Mouse (Mus musculus) heart, postnatal 25 days (tissue): Measurements from ENCODE around the gene Rpap3. TPM values are rescaled to one million over a fixed set of nuclear protein-coding genes. Genes with fewer than 3 reads are reported as not detected.
A peak's percentile ranks its signal among the peaks of the same experiment; 100 is the strongest.

Source experiments
- DNase-seq: peaks from one replicate; pipeline ENCODE4 v3.0.0; 2022; ENCODE audit warnings: low spot score
- intact Hi-C: fragments of 180-260 bp; cut with DNase I; formaldehyde crosslinking; loops from one replicate; pipeline ENCODE4 v1.15.1; 2025
- total RNA-seq, 2 experiments: library from RNA; stranded (reverse); gene quantifications; 2 replicates each; pipeline ENCODE4 v1.2.3; 2021

Rpap3 gene
- total RNA-seq = 10 to 100 TPM; 12.8 to 14.3 TPM

DNA sequence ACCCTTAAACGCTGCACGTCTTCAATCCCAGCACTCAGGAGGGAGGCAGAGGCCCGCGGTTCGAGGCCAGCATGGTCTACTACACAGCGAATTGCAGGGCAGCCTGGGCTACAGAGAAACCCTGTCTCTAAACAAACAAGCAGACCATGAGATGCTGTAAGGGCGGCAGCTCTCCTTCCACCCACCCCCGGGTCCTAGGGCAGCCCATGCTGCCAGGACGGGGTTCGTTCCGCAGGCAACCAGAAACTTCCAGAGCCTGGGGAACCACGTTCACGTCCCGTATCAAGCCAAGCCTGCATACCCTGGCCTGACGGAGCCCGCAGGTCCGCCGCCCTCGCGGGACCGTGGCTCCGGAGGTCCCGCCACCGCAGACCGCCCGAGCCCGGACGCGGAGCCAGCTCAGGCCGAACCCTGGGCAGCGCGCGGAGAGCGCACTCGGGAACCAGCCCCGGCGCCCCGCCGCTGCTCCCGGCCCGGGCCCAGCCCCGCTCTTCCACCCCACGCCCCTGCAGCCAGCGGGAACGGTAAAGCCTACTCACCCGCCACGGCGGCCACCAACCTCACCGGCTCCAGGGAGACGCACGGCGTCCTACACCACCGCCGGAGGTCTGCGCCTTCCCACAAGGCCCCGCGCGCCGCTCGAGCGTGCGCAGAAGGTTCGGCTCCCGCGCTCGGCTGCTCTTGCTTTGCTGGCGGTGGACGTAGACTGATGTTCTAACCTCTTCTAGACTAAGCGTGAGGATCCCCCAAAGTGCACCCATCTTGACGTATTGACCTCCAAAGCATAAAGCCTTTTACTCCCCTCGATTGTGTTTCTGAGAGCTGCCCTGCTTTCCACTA is at the start of gene Rpap3:
Rpap3 (minus strand) TSS at position 615 of the 840 bp plus-strand sequence.
- intact Hi-C loops = no loop called here
- DNase-seq = peak; percentile 65

DNA sequence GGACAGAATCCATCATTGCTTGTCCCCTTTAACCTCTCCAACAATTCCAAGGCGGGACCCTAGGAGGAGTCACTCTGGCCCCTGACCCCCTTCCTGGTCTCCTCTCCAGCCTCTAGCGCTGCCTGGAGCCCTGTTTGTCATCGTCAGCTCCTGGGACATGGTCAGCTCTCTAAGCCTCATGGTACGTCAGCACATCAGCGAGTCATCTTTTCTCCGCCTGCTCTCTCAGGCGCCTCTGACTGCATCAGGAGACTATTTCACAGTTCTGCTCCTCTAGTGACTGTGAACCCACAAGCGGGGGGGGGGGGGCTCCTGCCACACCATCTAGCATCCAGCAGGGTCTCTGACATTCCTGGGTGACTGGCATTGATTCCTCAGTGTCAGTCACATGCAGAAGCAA is 49.7 kb upstream of the Rpap3 start:
- intact Hi-C loops = no loop called here
- no peak for DNase-seq

DNA sequence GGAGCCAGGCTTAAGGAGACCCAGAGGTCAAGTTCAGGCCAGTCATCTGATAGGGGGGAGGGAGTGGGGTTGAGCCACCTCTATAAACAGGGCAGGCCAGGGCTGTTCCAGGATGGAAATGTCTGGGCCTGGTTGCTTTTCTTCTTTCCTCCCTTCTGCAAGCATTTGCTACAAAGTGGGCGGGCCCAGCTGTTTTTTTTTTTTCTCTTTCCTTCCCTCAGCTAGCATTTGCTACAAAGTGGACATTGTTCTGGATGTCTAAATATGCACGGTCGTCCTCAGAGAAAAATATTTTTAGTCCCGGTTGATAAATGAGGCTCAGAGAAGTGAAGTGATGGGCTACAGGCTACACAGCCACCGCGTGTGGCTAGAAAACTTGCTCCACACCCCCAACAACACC is 48.9 kb upstream of the Rpap3 start:
- intact Hi-C loops = no loop called here
- no peak for DNase-seq

DNA sequence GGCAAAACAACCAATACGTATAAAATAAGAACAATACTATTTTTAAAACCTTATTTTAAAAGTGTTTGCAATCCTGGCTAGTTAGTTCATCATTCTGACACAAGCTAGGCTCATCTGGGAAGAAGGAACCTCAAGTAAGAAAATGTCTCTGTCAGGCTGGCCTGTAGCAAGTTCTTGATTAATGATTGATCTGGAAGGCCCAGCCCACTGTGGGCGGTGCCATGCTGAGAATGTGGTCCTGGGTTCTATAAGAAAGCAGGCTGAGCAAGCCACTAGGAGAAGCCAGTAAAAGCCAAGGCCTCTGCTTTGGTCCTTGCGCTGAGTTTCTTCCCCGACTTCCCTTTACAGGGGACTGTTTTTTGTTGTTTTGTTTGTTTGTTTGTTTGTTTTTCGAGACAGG is 46.9 kb upstream of the Rpap3 start:
- DNase-seq = no peak
- intact Hi-C loops = no loop called here

DNA sequence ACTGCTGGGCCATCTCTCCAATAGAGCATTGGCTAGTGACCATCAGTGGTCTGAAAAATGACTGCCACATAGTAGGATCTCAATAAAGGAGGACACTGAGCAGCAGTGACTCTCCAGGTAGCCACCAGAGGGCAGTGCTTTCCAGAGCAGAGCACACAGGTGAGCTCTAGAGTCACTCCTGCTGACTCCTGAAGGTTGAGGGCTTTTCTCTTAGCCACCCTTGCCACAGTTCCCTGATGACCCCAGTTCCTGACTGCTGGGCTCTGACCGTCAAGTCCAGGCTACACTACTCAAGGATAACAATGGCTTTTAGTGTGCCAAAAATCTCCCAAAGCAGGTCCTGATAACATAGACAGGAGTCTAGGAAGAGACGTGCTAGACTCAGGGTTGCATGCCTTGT is 46.1 kb upstream of the Rpap3 start:
- no peak for DNase-seq
- intact Hi-C loops = no loop called here

DNA sequence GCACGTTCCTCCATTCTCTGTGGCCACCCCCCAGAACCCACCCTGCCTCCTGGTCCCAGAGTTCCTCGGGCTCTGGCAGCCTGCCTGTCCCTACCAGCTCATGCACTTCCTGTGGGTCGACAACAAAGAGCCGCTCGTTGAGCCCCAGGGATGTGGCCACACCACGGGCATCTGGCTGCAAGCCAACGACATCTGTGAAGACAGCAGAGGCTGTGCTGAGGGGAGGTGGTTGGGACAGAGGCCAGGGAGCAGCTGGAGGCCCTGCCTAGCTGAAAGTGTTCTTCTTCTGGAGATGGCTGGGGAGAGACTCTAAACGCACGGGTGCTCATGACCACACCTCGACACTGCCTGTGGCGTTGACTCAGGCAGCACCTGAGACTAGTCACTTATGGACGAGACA is 45.1 kb upstream of the Rpap3 start:
- intact Hi-C loops = no loop called here
- no peak for DNase-seq

DNA sequence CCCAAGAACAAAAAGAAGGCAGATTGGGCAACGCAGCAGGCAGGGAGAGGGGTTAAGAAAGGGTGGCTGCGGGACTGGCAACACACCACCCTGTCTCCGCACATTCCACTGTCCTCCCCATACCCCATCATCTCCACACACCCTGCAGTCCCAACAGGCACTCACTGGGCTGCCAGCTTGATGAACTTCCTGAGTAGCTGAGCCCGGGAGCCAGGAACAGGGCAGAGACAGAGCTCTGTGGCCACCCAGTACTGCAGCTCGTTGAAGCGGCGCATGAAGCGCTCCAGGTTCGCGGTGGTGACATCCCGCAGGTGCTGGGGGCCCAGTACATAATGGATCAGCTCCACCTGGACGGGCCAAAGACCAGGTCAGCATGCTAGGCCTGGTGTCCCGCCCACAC is 44.2 kb upstream of the Rpap3 start:
- intact Hi-C loops = no loop called here
- no peak for DNase-seq

DNA sequence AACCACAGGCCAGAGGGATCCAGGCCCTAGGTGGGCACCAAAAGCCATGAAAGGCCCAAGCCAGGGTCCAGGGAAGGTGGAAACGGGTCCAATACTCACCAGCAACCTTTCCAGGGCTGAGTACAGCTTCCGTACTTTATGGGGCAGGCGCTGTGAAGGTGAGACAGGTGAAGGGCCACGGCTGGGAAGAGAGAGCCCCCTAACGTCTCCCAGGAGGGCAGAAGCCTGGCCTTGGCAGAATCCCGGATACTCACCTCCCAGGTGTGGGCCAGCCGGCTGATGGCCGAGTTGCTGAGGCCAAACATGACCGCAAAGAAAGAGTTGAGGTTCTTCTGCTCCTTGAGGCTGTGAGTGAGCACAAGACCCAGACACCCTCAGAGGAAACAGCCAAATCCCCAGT is 43.8 kb upstream of the Rpap3 start:
- DNase-seq = no peak

DNA sequence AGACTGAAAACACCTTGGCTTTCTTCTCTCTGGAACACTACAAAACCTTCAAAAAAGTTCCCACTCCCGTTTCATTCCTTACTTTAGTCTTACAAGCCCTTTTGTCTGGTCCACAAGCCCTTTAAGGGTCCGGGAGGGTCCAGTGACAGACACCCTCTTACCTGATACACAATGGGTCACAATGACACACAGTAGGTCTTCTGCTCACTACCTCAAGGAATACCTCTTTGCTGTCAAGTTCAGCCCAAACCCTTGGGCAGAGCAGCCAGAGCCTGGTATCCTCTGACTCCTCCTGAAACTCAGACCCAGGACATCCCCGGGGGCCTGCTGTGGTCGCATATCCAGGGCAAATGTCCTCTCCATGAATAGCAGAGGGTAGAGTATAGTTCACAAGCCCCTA is 43.3 kb upstream of the Rpap3 start:
- DNase-seq = no peak
- intact Hi-C loops = no loop called here

More for the DNA sequence above, 43.8 kb upstream of the Rpap3 start:
- intact Hi-C loops = no loop called here

DNA sequence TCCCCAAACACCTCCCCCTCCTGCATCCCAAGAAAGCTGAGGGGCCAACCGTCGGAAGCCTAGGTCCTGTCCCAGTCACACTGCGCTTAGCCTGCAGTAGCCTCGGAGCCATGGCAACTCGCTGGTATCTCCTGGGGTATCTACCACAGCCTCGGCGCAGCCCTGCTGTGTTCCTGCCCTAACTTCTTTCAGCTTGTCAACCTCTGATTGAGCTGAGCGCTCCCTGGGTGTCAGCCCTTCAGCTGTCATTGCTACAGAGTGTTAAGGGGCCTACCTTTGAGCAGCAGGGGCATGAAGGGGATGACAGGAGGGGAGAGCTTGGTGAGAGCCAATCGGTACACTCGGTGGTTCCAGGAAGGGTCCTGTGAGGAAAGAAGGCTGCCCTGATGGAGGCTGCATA is 42.7 kb upstream of the Rpap3 start:
- intact Hi-C loops = no loop called here
- no peak for DNase-seq

DNA sequence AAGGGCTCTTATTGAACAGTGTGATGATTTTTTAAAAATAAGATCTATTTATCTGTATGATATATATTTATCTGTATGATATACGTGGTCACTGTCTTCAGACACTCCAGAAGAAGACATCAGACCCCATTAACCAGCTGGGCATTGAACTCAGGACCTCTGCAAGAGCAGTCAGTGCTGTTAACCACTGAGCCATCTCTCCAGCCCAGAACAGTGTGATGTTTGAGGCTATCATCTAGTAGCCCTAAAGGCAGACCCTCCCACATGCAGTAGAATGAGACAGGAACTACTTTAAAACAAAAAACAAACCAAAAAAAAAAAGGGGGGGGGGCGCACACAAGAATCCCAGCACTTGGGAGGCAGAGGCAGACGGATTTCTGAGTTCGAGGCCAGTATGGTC is 41.9 kb upstream of the Rpap3 start:
- DNase-seq = no peak
- intact Hi-C loops = no loop called here

DNA sequence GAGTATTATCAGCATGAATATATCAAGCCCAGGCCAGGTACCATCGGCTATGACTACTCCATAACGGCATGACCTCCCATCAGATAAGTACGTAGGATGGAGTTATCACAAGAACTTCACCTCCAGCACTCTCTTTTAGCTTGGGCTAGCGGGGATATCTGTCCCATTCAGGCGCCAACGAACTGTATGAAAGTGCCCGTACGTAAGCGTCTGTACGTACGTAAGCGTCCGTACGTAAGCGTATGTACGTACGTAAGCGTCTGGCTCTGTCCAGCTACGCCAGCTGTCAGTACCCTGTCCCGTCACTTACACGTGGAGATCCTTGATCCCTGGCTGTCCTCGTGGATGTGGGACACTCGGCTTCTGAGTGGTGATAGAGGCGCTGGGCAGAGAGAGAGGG is 41.1 kb upstream of the Rpap3 start:
- intact Hi-C loops = no loop called here
- DNase-seq = no peak

DNA sequence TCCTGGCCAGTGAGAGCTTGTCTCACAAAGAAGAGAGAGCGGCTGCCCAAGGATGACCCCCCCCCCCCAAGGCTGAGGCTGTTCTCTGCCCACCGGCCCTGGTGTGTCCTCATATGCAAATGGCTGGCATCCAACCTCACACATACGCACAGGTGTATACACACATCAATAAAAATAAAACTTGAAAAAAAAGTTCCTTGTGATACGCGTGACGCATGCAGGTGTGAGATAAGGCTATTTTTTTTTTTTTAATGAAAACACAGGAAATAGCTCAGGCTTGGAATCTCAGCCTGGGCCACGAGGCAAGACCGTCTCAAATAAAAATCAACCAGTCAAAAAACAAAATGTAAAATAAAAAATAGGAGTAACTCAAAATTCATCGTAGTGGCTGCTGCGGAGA is 40.7 kb upstream of the Rpap3 start:
- intact Hi-C loops = no loop called here
- DNase-seq = no peak

DNA sequence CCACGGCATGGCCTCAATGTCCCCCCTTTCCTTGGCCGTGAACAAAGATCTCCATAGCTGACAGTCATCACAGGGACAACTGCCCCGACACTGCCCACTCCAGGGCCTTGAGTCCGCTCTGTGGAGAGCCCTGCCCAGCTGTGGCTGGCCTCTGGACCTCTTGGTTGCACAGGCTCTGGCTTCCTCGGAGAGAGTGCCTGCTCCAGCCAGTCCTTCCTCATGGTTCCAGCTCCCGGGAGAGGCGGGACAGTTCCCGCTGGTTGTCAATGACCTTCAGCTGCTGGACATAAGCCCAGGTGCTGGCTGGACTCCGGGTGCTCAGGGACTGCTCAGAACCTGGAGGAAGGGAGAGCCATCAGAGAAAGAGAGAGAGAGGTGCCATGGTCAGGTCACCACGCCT is 39.7 kb upstream of the Rpap3 start:
- intact Hi-C loops = no loop called here
- peak; percentile 69 for DNase-seq

DNA sequence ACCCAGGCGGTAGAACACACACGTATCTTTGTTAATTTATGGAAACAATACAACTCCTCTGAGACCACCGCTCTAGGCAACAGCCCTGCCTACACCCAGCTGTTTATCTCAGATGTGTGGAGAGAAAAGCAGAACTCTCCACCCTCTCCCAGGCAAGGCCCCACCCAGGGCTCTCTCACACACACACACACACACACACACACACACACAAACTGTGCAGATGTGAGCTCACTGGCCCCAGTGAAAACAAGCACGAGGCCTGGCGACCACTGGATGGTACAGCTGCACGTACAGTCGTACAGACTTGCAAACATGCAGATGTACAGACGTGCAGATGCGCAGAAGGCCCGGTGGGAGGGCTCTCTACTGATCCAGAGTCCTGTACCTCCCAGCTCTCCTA is 39.3 kb upstream of the Rpap3 start:
- no peak for DNase-seq
- intact Hi-C loops = no loop called here

DNA sequence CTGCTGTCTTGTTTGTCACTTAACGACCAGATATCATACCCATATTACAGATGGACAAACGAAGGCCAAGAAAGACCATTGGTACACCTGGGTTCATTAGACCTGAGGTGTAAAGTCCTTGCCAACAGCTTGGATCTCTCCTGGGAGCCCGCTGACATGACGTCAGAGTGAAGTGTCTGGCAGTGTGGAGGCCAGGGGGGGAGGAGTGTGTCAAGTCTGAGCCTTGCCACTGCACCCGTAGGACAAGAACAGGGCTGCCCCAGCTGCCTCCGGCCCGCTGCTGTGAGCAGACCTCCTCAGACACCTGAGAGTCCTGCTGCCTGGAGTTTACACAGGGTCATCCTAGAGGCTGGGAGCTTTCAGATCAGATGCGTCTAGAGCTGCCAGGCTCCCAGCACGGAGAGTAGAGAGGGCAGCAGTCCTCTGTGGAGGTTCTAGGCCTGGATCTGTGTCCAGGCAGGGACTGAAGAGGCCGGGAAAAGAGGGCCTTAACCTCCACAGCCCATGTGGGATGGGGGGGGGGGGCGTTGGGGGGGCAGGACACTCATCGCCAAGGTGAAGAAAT is 38.4 kb upstream of the Rpap3 start:
- no peak for DNase-seq
- intact Hi-C loops = no loop called here

DNA sequence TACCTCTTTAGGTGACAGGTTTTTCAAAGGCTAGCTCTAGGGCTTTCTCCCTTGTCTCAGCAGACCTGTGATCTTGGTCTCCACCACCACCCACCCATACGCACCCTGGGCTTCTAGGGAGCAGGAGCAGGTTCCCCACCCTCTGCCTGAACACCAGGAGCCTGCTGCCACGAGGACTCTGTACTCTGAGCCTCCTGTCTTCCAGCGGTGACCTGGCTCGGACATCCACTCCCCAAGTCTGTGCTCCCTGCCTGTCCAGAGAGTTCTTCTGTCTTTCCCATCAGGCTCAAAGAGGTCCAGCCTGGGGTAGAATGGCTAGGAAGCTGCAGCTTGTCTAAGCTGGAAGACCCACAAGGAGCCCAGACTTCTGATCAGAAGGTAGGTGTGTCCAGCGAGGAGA is 37.6 kb upstream of the Rpap3 start:
- intact Hi-C loops = no loop called here
- no peak for DNase-seq

DNA sequence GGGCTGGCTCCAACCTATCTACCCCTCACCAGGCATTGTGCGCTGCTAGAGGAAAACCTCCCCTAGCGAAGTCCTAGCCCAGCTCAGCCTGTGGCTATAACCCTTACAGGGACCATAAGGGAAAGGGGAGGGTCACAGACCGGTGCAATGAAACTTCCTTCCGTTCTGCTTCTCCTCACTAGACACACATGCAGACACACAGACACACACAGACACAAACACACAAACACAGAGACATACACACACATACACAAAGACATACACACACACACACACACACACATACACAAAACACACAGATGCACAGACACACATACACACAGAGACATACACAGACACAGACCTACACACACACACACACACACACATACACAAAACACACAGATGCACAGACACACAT is 37.0 kb upstream of the Rpap3 start:
- no peak for DNase-seq
- intact Hi-C loops = no loop called here

DNA sequence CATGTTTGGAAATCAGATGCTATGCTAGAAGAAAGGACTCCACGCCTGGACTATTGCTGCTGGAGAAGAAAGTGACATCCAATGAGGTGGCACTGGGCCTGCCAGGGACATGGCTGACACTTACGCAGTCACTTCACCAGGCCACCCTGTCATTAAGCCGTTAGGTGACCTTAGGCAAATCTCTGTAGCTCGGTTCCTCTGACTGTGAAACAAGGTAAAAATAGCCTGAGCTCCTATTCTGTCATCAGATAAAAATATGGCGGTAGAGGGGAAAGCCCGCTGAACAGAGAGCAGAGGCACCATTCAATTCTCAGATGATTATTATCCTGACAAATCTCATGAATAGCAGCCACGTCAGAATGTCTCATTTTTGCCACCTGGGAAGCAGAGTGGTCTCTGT is 36.4 kb upstream of the Rpap3 start:
- DNase-seq = no peak
- intact Hi-C loops = no loop called here

DNA sequence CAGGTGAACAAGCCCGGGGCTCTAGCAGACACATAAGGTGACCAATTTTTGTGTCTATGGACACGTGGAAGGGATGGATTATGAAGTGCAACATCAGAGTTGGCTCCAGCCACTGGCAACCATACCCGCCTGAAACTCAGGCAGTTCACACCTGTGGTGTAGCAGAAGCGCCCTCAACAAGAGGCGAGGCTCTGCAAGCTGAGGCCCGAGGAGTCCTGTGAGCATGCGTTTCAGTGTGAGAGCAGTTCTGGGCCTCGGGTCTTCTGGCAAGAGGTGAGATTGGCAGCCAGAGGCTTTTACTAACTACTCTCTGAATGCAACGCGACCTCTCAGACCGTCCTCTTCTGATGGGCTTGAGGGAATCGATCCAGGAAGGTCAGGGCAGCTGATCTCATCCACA is 36.0 kb upstream of the Rpap3 start:
- intact Hi-C loops = no loop called here
- no peak for DNase-seq

DNA sequence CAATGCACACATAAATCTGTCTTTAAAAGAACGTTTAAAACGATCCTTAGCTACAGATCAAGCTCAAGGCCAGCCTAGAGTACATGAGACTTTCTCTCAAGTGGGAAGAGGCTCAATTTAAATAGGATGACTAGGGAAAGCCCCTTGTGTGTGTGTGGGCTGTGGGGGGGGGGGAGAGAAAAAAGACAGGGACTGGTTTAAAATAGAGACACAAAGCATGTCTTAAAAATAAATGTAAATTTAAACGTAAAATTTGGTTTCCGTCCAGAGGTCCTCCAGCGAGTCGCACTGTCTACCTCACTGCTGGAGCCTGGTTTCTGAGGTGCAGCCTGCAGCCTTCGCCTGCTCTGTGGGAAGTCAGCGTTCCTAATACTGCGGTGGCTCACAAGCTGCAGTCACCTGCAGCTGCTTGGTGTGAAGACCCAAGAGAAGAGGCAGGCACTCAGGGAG is 34.7 kb upstream of the Rpap3 start:
- DNase-seq = no peak
- intact Hi-C loops = no loop called here

DNA sequence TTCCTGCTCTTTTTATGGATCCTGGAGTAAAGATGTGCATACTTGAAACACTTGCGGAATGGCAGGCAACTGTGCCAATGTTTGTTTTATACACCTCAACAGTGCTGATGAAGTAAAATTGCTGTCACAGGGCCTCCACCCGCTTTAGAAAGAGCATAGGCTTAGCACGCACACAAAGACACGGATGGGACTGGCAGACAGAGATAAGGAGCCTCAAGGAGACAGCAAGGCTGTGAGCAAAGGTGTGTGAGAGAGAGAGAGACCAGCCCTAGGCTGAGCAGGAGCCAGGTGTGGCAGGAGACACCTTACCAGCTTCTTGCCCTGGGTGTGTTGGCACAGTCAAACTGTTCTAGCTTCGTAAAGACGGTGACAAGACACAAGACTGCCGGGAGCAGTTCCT is 33.3 kb upstream of the Rpap3 start:
- no peak for DNase-seq
- intact Hi-C loops = no loop called here
